In the genomic region with DNA sequence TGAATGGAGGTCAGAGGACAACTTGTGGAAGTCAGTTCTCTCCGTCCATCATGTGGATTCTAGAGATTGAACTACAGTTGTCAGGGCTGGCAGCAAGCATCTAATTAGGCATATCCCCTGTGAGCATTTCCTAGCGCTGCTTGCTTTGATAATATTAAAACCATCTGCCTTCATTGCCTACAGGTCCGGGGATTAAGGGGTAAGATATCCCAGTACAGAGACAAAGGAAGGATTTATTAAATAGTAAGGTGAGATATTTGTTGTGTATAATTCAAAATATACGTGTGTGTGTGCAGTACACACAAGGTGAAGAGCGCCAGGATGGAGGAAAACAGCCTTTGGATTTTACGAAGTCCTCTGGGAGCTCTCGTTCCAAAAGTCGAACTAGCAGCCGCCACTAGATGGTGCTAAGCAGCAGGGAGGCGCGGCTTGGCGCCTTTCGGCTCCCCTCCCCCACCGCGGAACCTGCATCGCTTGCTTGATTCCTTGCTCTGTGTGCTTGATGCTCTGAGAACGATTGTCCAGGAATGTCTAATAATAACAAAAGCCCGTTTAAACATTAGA, we compare ENCODE assay signal across 8 mouse cellular contexts.
DNase-seq lines count a peak whose midpoint lies in the region; ATAC-seq and TF ChIP-seq lines count a peak whose summit lies in the region.

No protein-coding gene starts in this region.

- peak; percentile 87 for TF ChIP-seq CTCF in cerebellum, adult 2 months (IDR thresholded peaks at IDR 0.05; ENCODE audit: borderline replicate concordance, insufficient read depth, low read depth, low read length)
- TF ChIP-seq CTCF in lung, embryonic 14.5 days (IDR thresholded peaks at IDR 0.05; ENCODE audit: low read depth) = peak; percentile 95
- peak; percentile 92 for TF ChIP-seq CTCF in olfactory bulb, adult 2 months (IDR thresholded peaks at IDR 0.05; ENCODE audit: insufficient read depth, low read depth, low read length)

- peak; percentile 84 for DNase-seq in ES-E14 (ENCODE audit: low read depth, low spot score)
- DNase-seq in cerebellum, adult 2 months = peak; percentile 76 to 83
- peak; percentile 93 for DNase-seq in forelimb bud, embryonic 11.5 days (ENCODE audit: low read depth, low spot score)
- peak; percentile 60 to 86 for DNase-seq in layer of hippocampus, adult 8-10 months (ENCODE audit: low spot score in 2 of 2)
- DNase-seq in lung, embryonic 14.5 days = peak; percentile 95
- peak; percentile 67 to 69 for DNase-seq in thymus, adult 18-20 months

- TF ChIP-seq POLR2A in cerebellum, adult 2 months (IDR thresholded peaks at IDR 0.05; ENCODE audit: borderline replicate concordance, insufficient read depth, low read length) = no peak
- no peak for TF ChIP-seq POLR2A in olfactory bulb, adult 2 months (IDR thresholded peaks at IDR 0.05; ENCODE audit: insufficient read depth, low read depth, low read length)

- no peaks in the 10 kb centered on the region for H3K36me3 ChIP-seq in ES-E14 (ENCODE audit: control insufficient read depth, insufficient read depth, low read length, poor library complexity, severe bottlenecking)
- H3K36me3 ChIP-seq in lung, embryonic 14.5 days (ENCODE audit: insufficient read depth) = no peaks in the 10 kb centered on the region

- 0 out of 4 replicates have a peak, but pooled peaks cover 0 to 3% of the 10 kb centered on the region in 2 experiments for H3K4me1 ChIP-seq in ES-E14 (ENCODE audit: control insufficient read depth in 2 of 2, insufficient read depth in 2 of 2, low read length in 2 of 2, poor library complexity in 1 of 2)
- no peaks in the 10 kb centered on the region for H3K4me1 ChIP-seq in cerebellum, adult 2 months (ENCODE audit: control insufficient read depth, insufficient read depth, low read length)
- H3K4me1 ChIP-seq in lung, embryonic 14.5 days (ENCODE audit: insufficient read depth) = peaks cover 3% of the 10 kb centered on the region; the same call in 1 of the 2 replicates
- 0 out of 2 replicates have a peak, but pooled peaks cover 3% of the 10 kb centered on the region for H3K4me1 ChIP-seq in olfactory bulb, adult 2 months (ENCODE audit: control insufficient read depth, insufficient read depth, low read length)

- H3K4me3 ChIP-seq in ES-E14 (ENCODE audit: insufficient read depth in 1 of 2, low read depth in 1 of 2, low read length in 2 of 2, poor library complexity in 1 of 2, severe bottlenecking in 1 of 2) = peak overlapping the region; percentile 19 to 42; a peak in 3 of 4 replicates
- peak overlapping the region; percentile 44 for H3K4me3 ChIP-seq in cerebellum, adult 2 months (replicated peaks; ENCODE audit: insufficient read depth, low read depth, low read length)
- peak overlapping the region; percentile 25 for H3K4me3 ChIP-seq in lung, embryonic 14.5 days (ENCODE audit: low read depth, low read length)
- H3K4me3 ChIP-seq in olfactory bulb, adult 2 months (ENCODE audit: insufficient read depth, low read depth, low read length) = 0 out of 2 replicates have a peak overlapping the region, but pooled peaks have one; percentile 12

- WGBS in cerebellum, adult 2 months = under 1% methylated on average over 18 of the region's 18 CpGs
- WGBS in lung, embryonic 14.5 days = 2% methylated on average over 18 of the region's 18 CpGs
- WGBS in olfactory bulb, adult 2 months = 2% methylated on average over 18 of the region's 18 CpGs

- in situ Hi-C loops in ES-E14 (cut with MboI; ENCODE audit: low sequenced_read_pairs in 2 of 2, unreplicated experiment in 2 of 2) = no loop called here

- no peak overlapping the region for H3K27ac ChIP-seq in ES-E14 (ENCODE audit: insufficient read depth, low read depth, low read length, poor library complexity, severe bottlenecking)
- H3K27ac ChIP-seq in cerebellum, adult 2 months (ENCODE audit: insufficient read depth, low read length) = no peak overlapping the region
- H3K27ac ChIP-seq in lung, embryonic 14.5 days (ENCODE audit: low read depth) = no peak overlapping the region
- no peak overlapping the region for H3K27ac ChIP-seq in olfactory bulb, adult 2 months (ENCODE audit: insufficient read depth, low read depth, low read length)

- ATAC-seq in hematopoietic stem cell, adult 5-6 weeks (replicated peaks in 1 of 2; ENCODE audit: insufficient read depth in 1 of 2, low FRiP score in 2 of 2, low TSS enrichment in 1 of 2, low read depth in 1 of 2, poor library complexity in 2 of 2, severe bottlenecking in 2 of 2) = peak; percentile 85 to 95
- peak; percentile 76 for ATAC-seq in lung, embryonic 14.5 days (ENCODE audit: insufficient read depth)

- no peaks in the 10 kb centered on the region for H3K27me3 ChIP-seq in cerebellum, adult 2 months (ENCODE audit: control insufficient read depth, insufficient read depth, low read length)
- no peaks in the 10 kb centered on the region for H3K27me3 ChIP-seq in lung, embryonic 14.5 days (ENCODE audit: insufficient read depth, low read length)

- H3K9ac ChIP-seq in ES-E14 (ENCODE audit: insufficient read depth, low read depth, low read length, poor library complexity, severe bottlenecking) = peak overlapping the region; percentile 43; the same call in 1 of the 2 replicates
- peak overlapping the region; percentile 24; the same call in 1 of the 2 replicates for H3K9ac ChIP-seq in lung, embryonic 14.5 days

- no peaks in the 10 kb centered on the region for H3K9me3 ChIP-seq in ES-E14 (ENCODE audit: control insufficient read depth, insufficient read depth, low read depth, low read length)
- no peaks in the 10 kb centered on the region for H3K9me3 ChIP-seq in lung, embryonic 14.5 days (ENCODE audit: low read depth, low read length)

- H3K4me2 ChIP-seq in lung, embryonic 14.5 days = peak overlapping the region; percentile 58

TF ChIP-seq in ES-E14, 5 proteins besides CTCF, POLR2A, EP300 and RAD21:
- TF ChIP-seq ZC3H11A (IDR thresholded peaks at IDR 0.05; ENCODE audit: borderline replicate concordance, low read depth, low read length) = peak; percentile 62; the same call in 1 of the 2 replicates
- TF ChIP-seq HCFC1 (IDR thresholded peaks at IDR 0.05; ENCODE audit: borderline replicate concordance, insufficient read depth, low read length) = no peak
- peak; percentile 35; the same call in 1 of the 2 replicates for TF ChIP-seq MAFK (IDR thresholded peaks at IDR 0.05; ENCODE audit: insufficient read depth, low read depth, low read length)
- TF ChIP-seq CHD2 (IDR thresholded peaks at IDR 0.05; ENCODE audit: low read depth, low read length) = peak; percentile 77; the same call in 1 of the 2 replicates
